Mouse (Mus musculus) heart, postnatal 14 days (tissue): ENCODE measurements at regions not wholly inside any gene's neighbourhood (a gene's known extent, or its start where the extent isn't known, plus 50 kb on each side); places are given as distances from the start of the nearest gene placed in this dataset.

Experiments used
- DNase-seq, 2 experiments: peaks; one replicate each; pipeline ENCODE4 v3.0.0; 2021 to 2022
- intact Hi-C: fragments of 180-260 bp; cut with DNase I; formaldehyde crosslinking; loops from one replicate; pipeline ENCODE4 v1.15.1; 2025

GRCm38 (mm10) chr3:63036691-63037090 is 204.6 kb upstream of the Mme start:
- intact Hi-C loops, result no loop called here
- DNase-seq, result no peak

- intact Hi-C loops, result no loop called here
- no peak for DNase-seq
These were observed 170.6 kb upstream of the Mme start for GRCm38 (mm10) chr3:63070786-63071185.

GRCm38 (mm10) chr3:63073051-63073450 is 168.3 kb upstream of the Mme start:
- no peak for DNase-seq
- intact Hi-C loops, result no loop called here

GRCm38 (mm10) chr3:63078181-63078580 is 163.2 kb upstream of the Mme start:
- no peak for DNase-seq
- intact Hi-C loops, result no loop called here

DNA sequence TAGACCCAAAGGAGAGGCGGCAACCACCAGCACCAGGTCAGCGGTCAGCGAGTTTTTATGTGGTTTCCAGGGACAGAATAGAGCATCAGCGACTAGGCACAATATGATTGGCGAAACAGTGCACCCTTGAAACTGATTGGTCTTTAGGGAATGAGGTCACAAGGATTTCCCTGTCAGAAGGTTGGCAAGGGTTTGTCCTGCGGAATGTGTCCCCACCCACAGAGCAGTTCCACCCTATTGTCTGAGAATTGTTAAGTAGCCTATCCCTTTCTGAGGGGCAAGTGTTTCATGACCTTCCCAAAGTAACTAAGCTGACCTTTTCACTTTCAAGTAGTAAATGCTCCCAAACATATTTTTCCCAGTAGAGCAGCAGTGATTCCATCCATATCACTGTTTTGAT is 159.2 kb upstream of the Mme start:
- intact Hi-C loops, result no loop called here
- DNase-seq, result no peak

- intact Hi-C loops, result no loop called here
- no peak for DNase-seq
These were observed 155.9 kb upstream of the Mme start for GRCm38 (mm10) chr3:63085426-63085825.

GRCm38 (mm10) chr3:63092901-63093300 is 148.4 kb upstream of the Mme start:
- no peak for DNase-seq
- intact Hi-C loops, result no loop called here

- intact Hi-C loops, result no loop called here
- no peak for DNase-seq
These were observed 126.1 kb upstream of the Mme start for GRCm38 (mm10) chr3:63115216-63115615.

DNA sequence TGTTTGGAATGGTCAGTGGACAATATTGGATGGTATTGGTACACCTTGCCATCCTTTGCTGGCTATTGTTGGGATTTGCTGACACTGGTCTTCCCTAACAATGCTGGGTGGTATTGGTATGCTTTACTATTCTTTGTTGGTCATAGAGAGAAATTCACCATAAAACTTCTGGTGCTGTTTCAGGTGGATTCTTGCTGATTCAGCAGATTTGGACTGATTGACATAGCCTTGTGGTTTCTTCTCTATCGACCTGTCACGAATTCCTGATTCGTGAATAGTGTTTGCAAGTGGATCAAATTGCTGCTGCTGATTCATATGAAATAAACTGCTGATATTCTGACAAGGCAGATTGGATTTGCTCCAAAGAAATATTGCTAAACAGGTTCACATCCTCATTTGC is 109.5 kb upstream of the Mme start:
- intact Hi-C loops, result no loop called here

GRCm38 (mm10) chr3:63137391-63138147 is 103.8 kb upstream of the Mme start:
- intact Hi-C loops, result no loop called here
- peak in 1 of 2 experiments; percentile 9 for DNase-seq

More for the DNA sequence above, 109.5 kb upstream of the Mme start:
- no peak for DNase-seq

GRCm38 (mm10) chr3:63146237-63146636 is 95.1 kb upstream of the Mme start:
- DNase-seq, result no peak
- intact Hi-C loops, result no loop called here

GRCm38 (mm10) chr3:63182411-63183166 is 58.7 kb upstream of the Mme start:
- no peak for DNase-seq
- intact Hi-C loops, result no loop called here

DNA sequence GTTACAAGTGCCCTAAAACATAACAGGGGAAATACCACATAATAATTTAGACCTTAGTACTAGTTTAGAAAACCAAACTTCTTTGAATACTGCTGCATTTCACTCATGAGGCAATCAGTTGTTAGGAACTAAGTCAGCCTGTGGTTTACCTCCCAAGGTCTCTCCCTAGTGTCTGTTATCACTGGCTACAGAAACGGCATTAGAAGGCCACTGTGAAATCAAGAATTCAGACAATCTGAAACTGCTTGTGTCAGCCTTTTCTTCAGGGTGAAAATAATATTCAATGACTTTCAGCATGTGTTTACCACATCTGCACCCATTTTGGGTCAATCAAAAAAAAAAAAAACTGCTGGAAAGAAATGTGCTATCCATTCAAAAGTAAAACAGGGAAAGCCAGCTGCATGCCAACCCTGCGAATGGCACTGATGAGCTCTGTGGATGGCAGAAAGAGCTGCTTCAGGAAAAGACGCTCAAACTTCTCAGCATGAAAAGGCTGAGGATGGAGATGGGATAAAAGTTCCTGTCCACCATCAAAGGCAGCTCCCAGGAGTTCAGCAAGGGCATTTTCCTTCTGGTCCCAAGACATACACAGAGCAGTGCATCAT is 53.4 kb upstream of the Mme start:
- DNase-seq, result no peak
- intact Hi-C loops, result no loop called here
